Mouse (Mus musculus): ENCODE measurements around the gene Fbxl20. TPM values are rescaled to one million over a fixed set of nuclear protein-coding genes. Genes with fewer than 3 reads are reported as not detected.
"Not testable (repeated sequence)": the region's sequence is repeated elsewhere in the genome, so short reads cannot be mapped to it uniquely, and the experiment has no call there.

The Fbxl20 gene
- polyA plus RNA-seq (2014; fragmentation: Nextera tagmentation; extraction: Ambion mirVana), result 23.4 and 24.9 TPM in 2 replicates

DNA sequence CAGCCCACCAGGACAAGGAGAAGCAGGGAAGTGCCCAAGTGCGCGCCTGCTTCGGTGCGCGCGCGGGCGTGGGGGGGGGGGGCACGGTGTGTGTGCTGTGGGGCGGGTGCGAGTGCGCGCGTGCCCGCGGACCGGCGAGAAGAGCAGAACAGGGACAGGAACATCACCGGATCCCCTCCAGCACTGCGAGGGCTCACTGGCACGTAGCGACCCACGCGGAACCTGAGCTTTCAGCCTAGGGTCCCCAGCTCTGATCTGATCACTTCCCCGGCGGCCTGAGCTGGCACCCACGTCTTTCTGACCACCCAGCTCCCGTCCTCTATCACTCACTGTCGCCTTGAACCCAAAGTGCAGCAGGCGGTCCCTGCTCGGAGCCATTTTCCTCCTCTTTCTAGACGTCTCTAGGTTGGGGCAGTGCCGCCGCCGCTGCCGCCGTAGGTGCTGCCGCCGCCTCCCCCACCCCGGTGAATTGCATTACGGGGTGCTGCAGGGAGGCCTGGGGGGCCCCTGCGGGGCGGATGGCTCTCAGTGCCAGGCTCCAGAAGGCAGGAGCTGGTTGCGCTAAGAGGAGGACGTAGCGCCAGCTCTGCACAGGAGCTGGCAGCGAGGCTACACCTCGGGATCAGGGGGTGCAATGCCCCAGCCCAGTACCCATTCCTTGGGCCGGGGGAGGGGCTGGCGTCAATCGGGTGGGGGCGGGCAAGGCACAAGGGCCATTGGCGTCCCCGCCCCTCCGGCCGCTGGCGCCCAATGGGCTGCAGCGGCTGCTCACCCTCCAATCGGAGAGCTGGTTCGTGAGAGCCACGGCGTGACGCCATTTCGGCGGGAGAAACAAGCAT is at the start of gene Fbxl20:
TSS of gene Fbxl20 (minus strand) at position 618 of the 839 bp plus-strand sequence.
- DNase-seq (ENCODE audit: low spot score, missing footprints) (peak; percentile 98), ATAC-seq (ENCODE audit: low FRiP score) (peak; percentile 88)
- Histone ChIP-seq H3K27me3 (ENCODE audit: control insufficient read depth, insufficient read depth, low read length) (no peaks in the 10 kb centered on the region), H3K4me2 (peak within 1 kb of the TSS; percentile 97), H3K27ac (ENCODE audit: low read depth, low read length) (peak within 1 kb of the TSS; percentile 84), H3K36me3 (ENCODE audit: control insufficient read depth, insufficient read depth, low read length) (no peaks in the 10 kb centered on the region), H3K9ac (ENCODE audit: low read length) (peak within 1 kb of the TSS; percentile 81), H3K4me1 (ENCODE audit: control insufficient read depth, insufficient read depth, low read length) (peaks cover 4% of the 10 kb centered on the region; the same call in 1 of the 2 replicates), H3K4me3 (ENCODE audit: low read depth, low read length) (peak within 1 kb of the TSS; percentile 87), H3K9me3 (ENCODE audit: control insufficient read depth, low read length) (no peaks in the 10 kb centered on the region)
- under 1% methylated on average over 60 of the region's 65 CpGs for WGBS

- H3K4me3 ChIP-seq (ENCODE audit: low read depth, low read length), result peak within 1 kb of the TSS; percentile 76
- peak within 1 kb of the TSS; percentile 75 for H3K27ac ChIP-seq (ENCODE audit: low read depth, low read length)
- no peaks in the 10 kb centered on the region for H3K9me3 ChIP-seq (ENCODE audit: control insufficient read depth, low read length)
- ATAC-seq (ENCODE audit: low FRiP score), result peak; percentile 97
- H3K27me3 ChIP-seq (ENCODE audit: control insufficient read depth, insufficient read depth, low read length), result no peaks in the 10 kb centered on the region
- DNase-seq (ENCODE audit: low spot score, missing footprints), result peak; percentile 98
- H3K4me2 ChIP-seq, result peak within 1 kb of the TSS; percentile 60
- peaks cover 6% of the 10 kb centered on the region for H3K4me1 ChIP-seq (ENCODE audit: control insufficient read depth, insufficient read depth, low read length)
- peaks cover under 1% of the 10 kb centered on the region; the same call in 1 of the 2 replicates for H3K36me3 ChIP-seq (ENCODE audit: control insufficient read depth, insufficient read depth, low read length)
- WGBS, result under 1% methylated on average over 52 of the region's 53 CpGs
- H3K9ac ChIP-seq (ENCODE audit: low read length), result peak within 1 kb of the TSS; percentile 88
Observed at GRCm38 (mm10) chr11:98192901-98193805, 43.0 kb upstream of the Fbxl20 start, which contains the start of gene Med1. Gene Med1 (minus strand): TSS chr11:98193293.

GRCm38 (mm10) chr11:98190820-98191219 is 40.6 kb upstream of the Fbxl20 start:
- Histone ChIP-seq H3K36me3 (ENCODE audit: control insufficient read depth, insufficient read depth, low read length) (peaks cover 8% of the 10 kb centered on the region), H3K9ac (ENCODE audit: low read length) (no peak overlapping the region), H3K27me3 (ENCODE audit: control insufficient read depth, insufficient read depth, low read length) (no peaks in the 10 kb centered on the region), H3K4me2 (no peak overlapping the region), H3K4me1 (ENCODE audit: control insufficient read depth, insufficient read depth, low read length) (peaks cover 6% of the 10 kb centered on the region), H3K4me3 (ENCODE audit: low read depth, low read length) (no peak overlapping the region), H3K9me3 (ENCODE audit: control insufficient read depth, low read length) (no peaks in the 10 kb centered on the region), H3K27ac (ENCODE audit: low read depth, low read length) (no peak overlapping the region)
- no peak for ATAC-seq (ENCODE audit: low FRiP score)
- 91% methylated on average over 5 of the region's 5 CpGs for WGBS
- DNase-seq (ENCODE audit: low spot score, missing footprints), result no peak

- no peak for ATAC-seq (ENCODE audit: low FRiP score)
- DNase-seq (ENCODE audit: low spot score, missing footprints), result no peak
- Histone ChIP-seq H3K4me1 (ENCODE audit: control insufficient read depth, insufficient read depth, low read length) (peaks cover 6% of the 10 kb centered on the region), H3K9ac (ENCODE audit: low read length) (no peak overlapping the region), H3K9me3 (ENCODE audit: control insufficient read depth, low read length) (no peaks in the 10 kb centered on the region), H3K36me3 (ENCODE audit: control insufficient read depth, insufficient read depth, low read length) (peaks cover 24% of the 10 kb centered on the region), H3K4me2 (no peak overlapping the region), H3K27ac (ENCODE audit: low read depth, low read length) (no peak overlapping the region), H3K27me3 (ENCODE audit: control insufficient read depth, insufficient read depth, low read length) (no peaks in the 10 kb centered on the region), H3K4me3 (ENCODE audit: low read depth, low read length) (no peak overlapping the region)
- WGBS, result 93% methylated on average over 9 of the region's 9 CpGs
Observed at GRCm38 (mm10) chr11:98187640-98188395, 37.6 kb upstream of the Fbxl20 start.

DNA sequence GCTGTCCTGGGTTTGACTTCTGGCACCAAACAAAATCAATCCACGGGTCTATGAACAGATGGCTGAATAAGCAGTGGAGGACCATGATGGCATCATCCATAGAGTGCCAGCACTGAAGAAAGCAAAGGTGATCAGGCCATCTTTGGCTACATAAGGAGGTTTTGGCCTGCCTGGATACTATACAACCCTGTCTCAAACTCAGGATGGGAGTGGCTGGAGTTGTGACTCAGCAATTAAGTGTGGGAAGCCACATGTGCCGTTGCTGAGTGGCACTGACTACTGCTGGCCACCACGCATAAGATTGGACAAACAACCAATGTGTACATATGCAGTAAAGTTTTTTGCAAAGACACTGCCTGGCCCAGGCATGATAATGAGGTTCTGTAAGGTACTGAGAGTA is 31.9 kb upstream of the Fbxl20 start:
- not testable (repeated sequence) for H3K9me3 ChIP-seq (ENCODE audit: control insufficient read depth, low read length); H3K4me1 ChIP-seq (ENCODE audit: control insufficient read depth, insufficient read depth, low read length); H3K4me2 ChIP-seq; H3K4me3 ChIP-seq (ENCODE audit: low read depth, low read length); ATAC-seq (ENCODE audit: low FRiP score); H3K27me3 ChIP-seq (ENCODE audit: control insufficient read depth, insufficient read depth, low read length); H3K27ac ChIP-seq (ENCODE audit: low read depth, low read length); H3K9ac ChIP-seq (ENCODE audit: low read length); DNase-seq (ENCODE audit: low spot score, missing footprints)
- peaks cover 40% of the 10 kb centered on the region for H3K36me3 ChIP-seq (ENCODE audit: control insufficient read depth, insufficient read depth, low read length)
- WGBS, result 98% methylated on average over 3 of the region's 3 CpGs

DNA sequence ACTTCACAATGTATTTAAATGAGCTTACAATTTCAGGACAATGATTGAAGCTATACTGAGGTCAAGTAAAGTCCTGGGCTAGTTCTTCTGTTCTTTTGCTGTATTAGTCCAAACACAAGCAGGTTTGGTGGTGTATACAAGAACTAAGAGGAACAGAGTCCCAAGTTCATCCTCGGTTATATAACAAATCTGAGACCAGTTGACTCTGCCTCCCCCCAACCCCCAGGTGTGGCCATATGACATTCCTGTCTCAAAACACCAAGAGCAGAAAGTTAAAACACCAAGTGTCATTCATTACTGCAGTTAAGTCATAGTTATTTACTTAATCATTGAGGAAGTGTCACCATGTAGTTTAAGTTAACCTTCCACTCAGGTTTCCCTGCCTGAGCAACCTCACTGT is 18.2 kb upstream of the Fbxl20 start:
- no peak overlapping the region for H3K9ac ChIP-seq (ENCODE audit: low read length)
- 93% methylated on average over 1 of the region's 1 CpGs for WGBS
- no peak for ATAC-seq (ENCODE audit: low FRiP score)
- H3K27me3 ChIP-seq (ENCODE audit: control insufficient read depth, insufficient read depth, low read length), result no peaks in the 10 kb centered on the region
- H3K4me3 ChIP-seq (ENCODE audit: low read depth, low read length), result no peak overlapping the region
- no peaks in the 10 kb centered on the region for H3K4me1 ChIP-seq (ENCODE audit: control insufficient read depth, insufficient read depth, low read length)
- H3K4me2 ChIP-seq, result no peak overlapping the region
- DNase-seq (ENCODE audit: low spot score, missing footprints), result no peak
- peaks cover 15% of the 10 kb centered on the region for H3K36me3 ChIP-seq (ENCODE audit: control insufficient read depth, insufficient read depth, low read length)
- H3K27ac ChIP-seq (ENCODE audit: low read depth, low read length), result no peak overlapping the region
- H3K9me3 ChIP-seq (ENCODE audit: control insufficient read depth, low read length), result no peaks in the 10 kb centered on the region

DNA sequence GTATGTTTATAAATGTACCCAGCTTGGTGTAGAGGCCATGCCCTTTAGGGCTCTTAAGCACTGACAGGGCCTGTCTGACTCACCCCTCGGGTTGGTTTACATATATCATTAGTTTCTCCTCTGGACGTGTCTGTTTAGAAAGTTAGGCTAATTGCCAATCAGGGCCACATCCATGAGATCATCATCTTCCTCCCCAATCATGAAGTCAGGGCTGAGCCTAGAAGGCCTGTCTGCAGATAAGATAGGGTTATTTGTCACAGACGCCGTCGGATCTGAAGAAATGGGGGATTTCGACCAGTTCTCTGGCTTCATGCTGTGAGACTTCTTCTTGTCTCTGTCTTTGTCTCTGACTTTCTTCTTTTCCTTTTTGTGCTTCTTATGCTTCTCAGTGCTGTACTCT is 4.9 kb upstream of the Fbxl20 start:
- Histone ChIP-seq H3K4me3 (ENCODE audit: low read depth, low read length) (no peak overlapping the region), H3K27me3 (ENCODE audit: control insufficient read depth, insufficient read depth, low read length) (no peaks in the 10 kb centered on the region), H3K4me1 (ENCODE audit: control insufficient read depth, insufficient read depth, low read length) (no peaks in the 10 kb centered on the region), H3K4me2 (no peak overlapping the region), H3K36me3 (ENCODE audit: control insufficient read depth, insufficient read depth, low read length) (peaks cover 20% of the 10 kb centered on the region), H3K9me3 (ENCODE audit: control insufficient read depth, low read length) (no peaks in the 10 kb centered on the region), H3K9ac (ENCODE audit: low read length) (no peak overlapping the region), H3K27ac (ENCODE audit: low read depth, low read length) (no peak overlapping the region)
- ATAC-seq (ENCODE audit: low FRiP score) (no peak), DNase-seq (ENCODE audit: low spot score, missing footprints) (no peak)
- WGBS, result 91% methylated on average over 6 of the region's 6 CpGs

GRCm38 (mm10) chr11:98150625-98151156 is 488 bp upstream of the Fbxl20 start:
- WGBS, result 16% methylated on average over 10 of the region's 10 CpGs
- Histone ChIP-seq H3K4me2 (peak overlapping the region; percentile 97), H3K4me3 (ENCODE audit: low read depth, low read length) (peak overlapping the region; percentile 87), H3K27me3 (ENCODE audit: control insufficient read depth, insufficient read depth, low read length) (no peaks in the 10 kb centered on the region), H3K9me3 (ENCODE audit: control insufficient read depth, low read length) (no peaks in the 10 kb centered on the region), H3K9ac (ENCODE audit: low read length) (no peak overlapping the region), H3K36me3 (ENCODE audit: control insufficient read depth, insufficient read depth, low read length) (no peaks in the 10 kb centered on the region), H3K4me1 (ENCODE audit: control insufficient read depth, insufficient read depth, low read length) (peaks cover 4% of the 10 kb centered on the region; the same call in 1 of the 2 replicates), H3K27ac (ENCODE audit: low read depth, low read length) (no peak overlapping the region)
- DNase-seq (ENCODE audit: low spot score, missing footprints) (peak; percentile 98), ATAC-seq (ENCODE audit: low FRiP score) (no peak)
